Mouse (Mus musculus) gonadal fat pad, adult 2 months (tissue): ENCODE results near the gene Per1. TPM values are rescaled to one million over a fixed set of nuclear protein-coding genes. Genes with fewer than 3 reads are reported as not detected.

Experiments used
- DNase-seq: peaks from one replicate; pipeline ENCODE4 v3.0.0-alpha.2; 2012; ENCODE audit warnings: low read depth
- polyA plus RNA-seq: library from polyadenylated mRNA; depleted of rRNA; stranded (reverse); fragments of >200 nt; gene quantifications from 2 replicates; pipeline ENCODE4 v1.2.3, GENCODE M21; 2012

Gene Per1
- polyA plus RNA-seq, 1 experiment: 25.9 TPM

DNA sequence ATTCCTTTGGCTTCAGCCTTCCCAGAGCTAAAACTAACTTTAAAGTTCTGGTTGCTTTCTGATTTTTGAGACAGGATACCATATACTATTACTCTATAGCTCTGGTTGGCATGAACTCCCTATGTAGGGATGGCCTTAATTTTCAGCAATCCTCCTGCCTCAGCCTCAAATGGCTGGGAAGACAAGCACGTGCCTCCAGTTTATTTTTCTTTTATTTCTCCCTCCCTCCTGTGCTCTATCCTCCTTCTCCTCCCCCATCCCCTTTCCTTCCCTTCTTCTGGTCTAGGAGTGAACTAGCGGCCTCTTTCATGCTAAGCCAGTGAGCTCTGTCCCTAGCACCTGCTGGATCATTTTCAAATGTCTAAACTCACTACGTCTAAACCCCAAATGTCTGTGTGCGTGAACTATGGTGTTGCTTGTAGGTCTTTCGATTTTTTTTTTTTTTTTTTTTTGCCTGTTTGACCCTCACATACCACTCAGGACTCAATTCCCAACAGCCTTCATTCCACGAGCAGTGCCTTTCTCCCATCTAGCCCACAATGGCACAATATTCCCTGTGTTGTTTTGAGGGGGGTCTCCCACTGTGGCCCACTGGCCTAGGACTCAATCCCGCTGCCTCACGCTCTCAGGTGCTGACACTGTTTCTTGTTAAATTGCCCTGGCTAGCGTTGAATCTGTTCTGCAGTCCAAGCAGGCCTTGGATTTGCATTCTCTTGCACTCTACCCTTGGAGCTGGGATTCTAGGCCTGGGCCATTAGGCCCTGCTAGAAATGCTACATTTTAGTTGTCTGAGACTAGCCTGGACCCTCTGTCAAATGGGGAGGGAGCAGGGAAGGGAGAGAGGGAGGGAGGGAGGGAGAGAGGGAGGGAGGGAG is 30.5 kb upstream of the Per1 start:
- no peak for DNase-seq

- no peak for DNase-seq
Measured at GRCm38 (mm10) chr11:69065394-69065925, 29.6 kb upstream of the Per1 start.

DNA sequence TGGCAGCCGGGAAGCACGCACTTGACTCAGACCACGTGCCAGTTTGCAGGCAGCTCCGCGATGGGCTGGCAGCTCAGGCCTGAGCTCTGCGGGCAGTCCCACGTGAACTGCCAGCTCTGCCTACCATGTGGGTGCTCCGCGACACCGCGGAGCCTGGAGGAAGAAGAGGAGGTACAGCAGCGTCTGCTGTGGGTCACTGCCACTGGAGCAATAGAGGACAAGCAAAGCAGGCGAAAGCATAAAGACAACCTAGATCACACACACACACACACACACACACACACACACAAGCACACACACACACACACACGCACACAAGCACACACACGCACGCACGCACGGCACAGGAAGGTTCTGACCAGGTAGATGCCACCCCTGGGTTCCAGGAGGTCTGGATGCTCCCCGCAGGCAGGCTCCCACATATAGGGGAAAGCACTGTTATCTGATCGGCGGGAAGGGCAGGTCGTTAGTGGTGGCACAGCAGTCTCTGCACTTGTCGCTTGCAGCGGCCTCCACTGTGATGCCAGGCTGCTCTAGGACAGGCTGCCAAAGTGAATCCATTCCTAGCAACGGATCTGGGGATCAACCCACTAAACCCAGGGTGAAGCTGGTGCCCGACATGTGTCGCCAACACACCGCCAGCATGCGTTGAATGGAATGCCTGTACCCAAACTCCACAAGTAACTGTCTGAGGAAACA is 28.7 kb upstream of the Per1 start:
- DNase-seq: no peak

- no peak for DNase-seq
Measured at GRCm38 (mm10) chr11:69066956-69067355, 28.1 kb upstream of the Per1 start.

DNA sequence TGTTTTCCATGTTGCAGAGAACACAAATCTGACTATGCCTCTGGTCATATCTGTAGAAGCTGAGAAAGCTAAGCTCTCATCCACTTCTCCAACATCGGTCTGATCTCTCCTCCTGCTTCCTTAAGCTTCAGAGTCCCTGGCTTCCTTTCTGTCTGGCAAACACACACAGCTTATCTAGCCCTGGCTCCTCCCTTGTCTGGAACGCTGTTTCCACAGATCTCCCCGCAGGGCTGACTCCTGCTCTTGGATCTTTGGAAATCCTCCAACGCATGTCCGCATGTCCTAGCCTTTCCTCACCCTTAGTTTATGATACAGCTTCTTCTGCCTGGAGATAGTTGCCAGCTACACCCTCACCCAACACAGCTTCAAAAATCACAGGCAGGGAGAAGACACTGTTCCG is 27.4 kb upstream of the Per1 start:
- DNase-seq: no peak

DNA sequence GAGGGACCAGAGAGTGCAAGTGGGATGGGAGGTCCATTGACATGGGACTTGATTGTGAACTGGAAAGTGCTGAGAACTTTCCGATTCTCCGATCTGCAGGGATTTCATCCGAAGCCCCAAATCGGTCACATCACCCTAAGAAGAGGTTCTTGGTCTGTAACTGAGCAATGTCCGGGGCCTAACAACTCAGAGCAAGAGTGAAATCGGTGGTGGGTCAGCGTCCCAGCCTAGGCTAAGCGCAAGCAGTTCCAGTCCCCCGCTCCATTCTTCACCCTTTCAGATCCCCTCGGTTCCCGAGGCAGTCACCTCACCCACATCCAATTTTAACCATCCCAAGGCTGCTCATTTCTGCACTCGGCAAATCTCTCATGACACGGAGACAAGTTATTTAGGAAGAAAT is 24.9 kb upstream of the Per1 start:
- no peak for DNase-seq

DNA sequence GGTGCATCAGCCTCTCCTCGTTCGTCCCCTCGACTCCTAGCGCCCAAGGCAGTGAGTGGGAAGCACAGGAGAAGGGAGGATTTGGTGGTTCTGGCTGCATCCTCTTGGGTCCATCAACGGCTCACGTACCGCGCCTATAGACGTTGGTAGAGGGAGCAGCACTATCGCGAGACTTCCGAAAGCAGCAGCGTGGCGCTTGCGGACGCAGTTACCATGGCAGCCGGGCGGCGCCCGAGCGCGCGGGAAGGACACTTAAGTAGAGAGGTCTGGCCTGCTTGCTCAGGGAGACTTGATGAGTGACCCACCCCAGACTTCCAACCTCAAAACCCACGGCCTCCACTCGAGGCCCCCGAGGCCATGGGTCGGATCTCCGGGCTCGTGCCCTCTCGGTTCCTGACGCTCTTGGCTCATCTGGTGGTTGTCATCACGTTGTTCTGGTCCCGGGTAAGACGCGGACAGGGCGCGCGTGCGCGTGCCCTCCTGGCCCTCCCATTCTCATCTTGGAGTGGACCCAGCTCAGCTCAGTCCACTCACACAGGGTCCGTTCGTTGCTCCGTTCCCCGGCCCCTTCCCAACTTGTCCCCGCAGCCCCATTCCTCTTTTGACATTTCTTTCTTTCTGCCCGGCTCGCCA is 24.3 kb upstream of the Per1 start, which contains the start of gene Tmem107:
Gene Tmem107, plus strand, starts transcription at position 217 of the 633 bp plus-strand sequence.
- DNase-seq: no peak

GRCm38 (mm10) chr11:69071262-69071661 is 23.8 kb upstream of the Per1 start:
- DNase-seq: no peak

GRCm38 (mm10) chr11:69072234-69072633 is 22.8 kb upstream of the Per1 start:
- no peak for DNase-seq

DNA sequence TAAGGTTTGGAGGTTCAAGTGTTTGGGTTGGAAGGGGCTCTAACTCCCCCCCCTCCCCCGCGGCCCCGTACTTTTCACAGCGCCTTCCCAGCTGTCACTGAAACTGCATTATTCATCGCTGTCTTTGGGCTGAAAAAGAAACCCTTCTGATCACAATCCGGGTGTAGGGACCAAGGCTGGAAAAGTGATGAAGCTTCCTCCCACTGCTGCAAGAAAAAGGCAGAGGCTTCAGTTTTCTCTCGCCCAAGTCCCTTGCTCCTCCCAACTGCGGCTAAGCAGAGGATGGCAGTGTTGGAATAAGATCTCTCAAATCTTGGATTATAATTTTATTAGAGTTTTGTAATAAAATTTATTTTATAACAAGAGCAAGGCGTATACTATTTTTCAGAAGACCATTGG is 22.4 kb upstream of the Per1 start:
- no peak for DNase-seq

- no peak for DNase-seq
Measured at GRCm38 (mm10) chr11:69073065-69073888, 21.7 kb upstream of the Per1 start.

DNA sequence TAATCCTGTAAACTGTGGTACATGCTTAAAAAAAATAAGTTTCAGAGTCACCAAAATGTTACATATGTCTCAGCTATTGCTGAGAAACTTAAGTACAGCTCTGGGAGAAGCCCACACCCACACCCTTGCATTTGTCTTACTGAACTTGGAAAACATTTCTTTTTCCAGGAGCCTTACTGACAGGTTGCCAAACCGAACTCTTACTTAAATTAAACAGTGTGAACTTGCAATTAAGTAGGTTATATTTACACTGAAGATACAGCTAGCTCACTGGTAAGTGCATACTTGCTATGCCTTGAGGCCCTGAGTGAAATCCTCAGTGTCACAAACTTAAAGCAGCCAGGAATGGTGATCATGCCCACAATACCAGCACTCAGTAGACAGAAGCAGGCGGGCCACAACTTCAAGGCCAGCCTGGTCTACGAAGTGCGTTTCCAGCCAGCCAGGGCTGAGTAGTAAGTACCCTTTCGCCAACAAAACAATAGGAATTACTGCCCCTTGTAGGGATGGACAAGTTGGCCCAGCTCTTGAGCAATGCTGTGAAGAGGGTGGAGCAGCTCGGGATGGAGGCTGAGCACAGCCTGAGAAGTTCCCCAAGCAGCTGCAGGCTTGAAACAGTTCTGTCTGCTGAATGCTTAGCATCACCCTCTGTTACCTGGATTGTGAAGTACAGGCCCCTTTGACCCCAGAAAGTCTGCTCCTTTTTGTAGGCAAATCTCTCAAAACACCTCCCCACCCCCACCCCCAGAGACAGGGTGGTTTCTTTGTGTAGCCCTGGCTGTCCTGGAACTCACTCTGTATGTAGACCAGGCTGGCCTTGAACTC is 20.9 kb upstream of the Per1 start:
- no peak for DNase-seq

DNA sequence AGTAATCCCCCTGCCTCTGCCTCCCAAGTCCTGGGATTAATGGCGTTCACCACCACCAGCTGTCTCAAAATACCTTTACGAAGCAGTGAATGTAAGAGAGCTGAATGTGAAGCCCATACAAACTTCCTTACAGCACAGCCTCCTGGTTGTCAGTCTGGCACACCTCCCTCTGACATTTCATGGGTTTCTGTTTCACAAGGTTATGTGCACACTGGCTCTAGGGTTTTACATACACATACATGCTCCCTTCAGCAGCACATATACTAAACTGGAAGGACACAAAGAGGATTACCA is 20.3 kb upstream of the Per1 start:
- no peak for DNase-seq

DNA sequence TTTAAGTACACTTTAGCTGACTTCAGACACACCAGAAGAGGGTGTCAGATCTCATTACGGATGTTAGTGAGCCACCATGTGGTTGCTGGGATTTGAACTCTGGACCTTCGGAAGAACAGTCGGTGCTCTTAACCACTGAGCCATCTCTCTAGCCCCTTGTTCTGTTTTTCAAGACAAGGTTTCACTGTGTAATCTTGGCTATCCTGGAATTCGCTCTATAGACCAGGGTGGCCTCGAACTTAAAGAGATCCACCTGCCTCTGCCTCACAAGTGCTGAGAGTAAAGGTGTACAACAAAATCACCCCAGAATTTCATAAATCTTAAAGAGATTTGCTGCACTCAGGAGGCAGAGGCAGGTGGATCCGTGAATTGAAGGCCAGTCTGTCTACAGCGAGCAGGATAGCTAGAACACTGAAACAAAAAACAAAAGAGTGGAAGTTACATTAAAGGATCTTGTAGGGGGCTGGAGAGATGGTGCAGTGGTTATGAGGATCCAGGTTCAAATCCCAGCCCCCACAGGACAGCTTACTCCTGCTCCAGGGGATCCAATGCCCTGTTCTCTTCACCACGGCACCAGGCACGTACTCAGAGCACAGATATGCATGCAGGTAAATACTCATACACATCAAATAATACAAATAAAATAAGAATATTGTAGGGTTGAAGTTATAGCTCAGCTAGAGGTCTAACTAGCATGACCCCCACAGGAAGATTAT is 19.1 kb upstream of the Per1 start:
- no peak for DNase-seq

DNA sequence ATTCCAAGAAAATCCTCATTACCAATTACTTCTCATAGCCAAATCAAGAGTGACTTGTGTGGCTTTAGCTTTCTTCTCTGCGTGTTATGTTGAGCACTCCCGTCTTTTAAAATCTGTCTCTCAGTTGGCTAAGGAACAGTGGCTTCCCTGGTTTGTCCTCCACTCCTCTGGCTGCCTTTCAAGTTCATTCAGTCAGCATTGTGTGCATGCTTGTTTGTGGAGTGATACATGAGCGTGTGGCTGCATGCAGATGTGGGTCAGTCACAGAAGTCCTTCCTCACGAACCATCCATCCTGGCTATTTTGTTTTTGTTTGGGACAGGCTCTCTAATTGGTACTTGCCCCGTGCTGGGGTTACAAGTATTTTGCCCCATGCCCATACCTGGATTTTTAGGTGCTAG is 18.4 kb upstream of the Per1 start:
- no peak for DNase-seq

DNA sequence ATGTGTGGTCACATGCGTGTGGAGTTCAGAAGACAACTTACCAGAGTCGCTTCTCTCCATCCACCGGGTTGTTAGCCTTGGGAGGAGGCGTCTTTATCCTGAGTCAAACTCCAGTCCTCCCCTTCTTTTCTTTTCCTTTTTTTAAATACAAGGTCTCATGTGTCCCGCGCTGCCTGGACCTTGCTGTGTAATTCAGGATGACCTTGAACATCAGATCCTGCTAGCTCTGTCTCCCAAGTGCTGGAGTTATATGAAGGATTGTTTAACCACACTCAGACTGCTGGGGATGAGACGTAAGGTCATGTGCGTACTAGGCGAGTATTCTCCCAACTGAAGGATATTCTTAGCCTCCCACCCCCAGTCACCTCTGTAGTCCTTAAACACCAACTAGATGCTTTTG is 17.7 kb upstream of the Per1 start:
- DNase-seq: no peak

DNA sequence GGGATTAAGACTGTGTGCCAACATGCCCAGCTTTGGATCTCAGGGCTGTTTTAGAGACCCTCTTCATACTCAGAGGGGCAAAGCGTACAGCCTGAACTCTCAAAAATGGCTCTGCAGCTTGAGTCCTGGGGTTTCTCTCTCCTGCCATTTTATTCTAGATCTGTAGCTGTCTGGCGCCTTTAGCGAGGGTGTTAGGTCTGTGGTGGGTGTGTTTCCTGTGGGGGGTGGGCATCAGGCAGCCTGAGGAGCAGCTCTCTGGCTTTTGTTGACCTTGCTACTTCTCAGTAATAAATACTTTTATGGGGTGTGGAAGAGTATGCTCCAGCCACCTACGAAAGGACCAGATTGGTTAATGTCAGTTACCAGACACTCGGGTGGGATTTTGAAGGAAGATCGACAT is 17.0 kb upstream of the Per1 start:
- no peak for DNase-seq

GRCm38 (mm10) chr11:69078805-69079438 is 16.1 kb upstream of the Per1 start:
- no peak for DNase-seq

DNA sequence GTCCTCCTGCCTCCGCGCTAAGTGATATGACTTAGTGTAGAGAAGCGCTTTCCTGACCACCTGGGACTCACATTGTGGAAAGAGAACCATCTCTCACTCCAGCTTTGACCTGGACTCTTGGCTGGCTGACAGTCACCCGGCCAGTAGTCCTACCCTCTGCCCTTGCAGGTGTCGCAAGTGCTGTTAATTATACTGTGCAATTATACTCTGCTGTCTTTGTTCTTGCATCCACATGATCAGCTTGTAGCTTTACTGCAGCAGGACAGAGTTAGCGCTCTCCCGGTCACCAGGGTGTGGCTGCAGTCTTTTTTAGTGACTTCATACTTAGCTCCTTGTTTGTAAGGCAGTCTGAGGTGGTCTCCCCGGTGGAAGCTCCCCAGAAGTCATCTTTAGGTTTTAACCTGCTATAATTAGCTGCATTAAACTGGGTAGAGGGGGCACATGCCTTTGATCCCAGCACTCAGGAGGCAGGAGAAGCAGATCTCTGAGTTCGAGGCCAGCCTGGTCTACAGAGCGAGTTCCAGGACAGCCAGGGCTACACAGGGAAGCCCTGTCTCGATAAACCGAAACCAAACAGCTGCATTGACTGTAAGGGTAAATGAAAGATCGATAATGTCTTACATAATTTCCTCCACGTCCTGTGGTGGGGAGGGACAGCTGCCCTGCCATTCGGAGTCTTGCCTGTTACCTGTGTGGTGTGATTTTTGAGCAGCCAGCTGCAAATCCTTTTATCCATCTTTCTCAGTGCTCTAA is 14.7 kb upstream of the Per1 start:
- no peak for DNase-seq
